ENCODE assay signal across 22 mouse cellular contexts in the genomic region with DNA sequence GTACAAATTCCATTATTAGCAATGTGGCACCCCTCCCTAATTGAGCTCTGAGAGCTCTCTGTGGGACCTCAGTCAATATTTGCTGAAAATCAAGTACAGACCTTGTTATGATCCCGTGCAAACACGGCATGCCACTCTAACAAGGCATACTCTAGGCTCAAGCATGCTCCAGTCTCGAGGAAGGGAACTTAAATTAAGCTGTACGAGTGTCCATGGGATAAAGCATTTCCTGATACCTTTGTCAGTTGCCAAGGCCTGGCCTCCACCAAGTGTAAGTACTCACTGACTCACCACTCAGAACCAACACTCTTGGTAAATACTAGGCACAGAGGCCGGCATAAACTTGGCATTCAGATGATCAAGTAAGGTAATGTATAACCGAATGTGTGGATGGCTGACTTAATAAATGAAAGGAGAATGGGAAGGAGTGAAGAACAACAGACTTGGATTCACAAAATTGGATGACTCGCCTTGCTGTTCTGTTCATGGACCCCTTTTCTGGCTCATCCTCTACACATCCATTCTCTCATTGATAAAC. TPM values are rescaled to one million over a fixed set of nuclear protein-coding genes. Genes with fewer than 3 reads are reported as not detected.
DNase-seq lines count a peak whose midpoint lies in the region; ATAC-seq and TF ChIP-seq lines count a peak whose summit lies in the region.
"Had no signal": no experiment of that assay in that cellular context is flagged by ENCODE, and none has a peak within 500 bp of the region (broad histone marks: within the 10 kb centered on the region; RNA-seq: fewer than 3 reads in every experiment).

No protein-coding gene starts in this region.

- WGBS in lung, postnatal 0 days = 43% methylated on average over 7 of the region's 7 CpGs
- WGBS in stomach, embryonic 15.5 days = 67% methylated on average over 7 of the region's 7 CpGs

- no peak overlapping the region for H3K27ac ChIP-seq in lung, postnatal 0 days (ENCODE audit: low read length)
- H3K27ac ChIP-seq in stomach, embryonic 15.5 days = no peak overlapping the region
- H3K27ac ChIP-seq: heart, adult 2 months; heart, embryonic 15.5 days; limb, embryonic 12.5 days; liver, embryonic 12.5 days; midbrain, embryonic 12.5 days had no signal

- H3K4me1 ChIP-seq in lung, postnatal 0 days (ENCODE audit: insufficient read depth, low read depth, low read length) = no peaks in the 10 kb centered on the region
- no peaks in the 10 kb centered on the region for H3K4me1 ChIP-seq in stomach, embryonic 15.5 days
- H3K4me1 ChIP-seq: heart, embryonic 15.5 days; limb, embryonic 12.5 days; liver, embryonic 12.5 days; midbrain, embryonic 12.5 days had no signal

- peak; percentile 15 for DNase-seq in kidney, adult 11 months
- DNase-seq in kidney, postnatal 10 days = no peak
- peak; percentile 9 for DNase-seq in kidney, postnatal 14 days
- DNase-seq in lung, postnatal 0 days (ENCODE audit: low spot score) = peak; percentile 72
- no peak for DNase-seq in gastrocnemius, postnatal 25 days
- no peak for DNase-seq in embryo, embryonic 10 days (ENCODE audit: low spot score)
- no peak for DNase-seq in right cerebral cortex, postnatal 4 days
- DNase-seq: adrenal gland, postnatal 36 days; cerebellum, adult 11-12 months; cerebellum, postnatal 14 days; embryo, embryonic 11 days; forebrain, postnatal 0 days; heart, adult 2 months; thymus, adult 18-20 months had no signal

- TF ChIP-seq EP300 in lung, postnatal 0 days (IDR thresholded peaks at IDR 0.05) = peak; percentile 39; the same call in 1 of the 2 replicates

- no peaks in the 10 kb centered on the region for H3K36me3 ChIP-seq in lung, postnatal 0 days (ENCODE audit: insufficient read depth, low read length)
- no peaks in the 10 kb centered on the region for H3K36me3 ChIP-seq in stomach, embryonic 15.5 days
- H3K36me3 ChIP-seq: heart, embryonic 15.5 days; limb, embryonic 12.5 days; liver, embryonic 12.5 days; midbrain, embryonic 12.5 days had no signal

- no peak for TF ChIP-seq CTCF in lung, postnatal 0 days (IDR thresholded peaks at IDR 0.05)

- ATAC-seq in lung, postnatal 0 days = peak; percentile 92
- ATAC-seq in stomach, embryonic 15.5 days (ENCODE audit: insufficient read depth, low FRiP score, low read depth) = peak; percentile 91
- ATAC-seq: forebrain, postnatal 0 days; hindbrain, embryonic 16.5 days; liver, embryonic 12.5 days had no signal

- no peak overlapping the region for H3K4me2 ChIP-seq in lung, postnatal 0 days (replicated peaks; ENCODE audit: low read depth, low read length)
- no peak overlapping the region for H3K4me2 ChIP-seq in stomach, embryonic 15.5 days
- H3K4me2 ChIP-seq: heart, embryonic 15.5 days; limb, embryonic 12.5 days; liver, embryonic 12.5 days; midbrain, embryonic 12.5 days had no signal

- no peaks in the 10 kb centered on the region for H3K27me3 ChIP-seq in lung, postnatal 0 days (replicated peaks; ENCODE audit: insufficient read depth, low read length)
- H3K27me3 ChIP-seq in stomach, embryonic 15.5 days (replicated peaks) = no peaks in the 10 kb centered on the region
- H3K27me3 ChIP-seq: heart, embryonic 15.5 days; limb, embryonic 12.5 days; liver, embryonic 12.5 days; midbrain, embryonic 12.5 days had no signal

- H3K4me3 ChIP-seq in lung, postnatal 0 days (ENCODE audit: low read depth, low read length) = no peak overlapping the region
- H3K4me3 ChIP-seq in stomach, embryonic 15.5 days (replicated peaks) = no peak overlapping the region
- H3K4me3 ChIP-seq: heart, adult 2 months; heart, embryonic 15.5 days; limb, embryonic 12.5 days; liver, embryonic 12.5 days; midbrain, embryonic 12.5 days had no signal

- H3K9me3 ChIP-seq in lung, postnatal 0 days (ENCODE audit: low read length) = no peaks in the 10 kb centered on the region
- no peaks in the 10 kb centered on the region for H3K9me3 ChIP-seq in stomach, embryonic 15.5 days
- H3K9me3 ChIP-seq: heart, embryonic 15.5 days; limb, embryonic 12.5 days; liver, embryonic 12.5 days; midbrain, embryonic 12.5 days had no signal

- no peak overlapping the region for H3K9ac ChIP-seq in lung, postnatal 0 days (replicated peaks; ENCODE audit: low read depth)
- H3K9ac ChIP-seq in stomach, embryonic 15.5 days = no peak overlapping the region
- H3K9ac ChIP-seq: forebrain, postnatal 0 days; heart, embryonic 15.5 days; limb, embryonic 12.5 days; liver, embryonic 12.5 days; midbrain, embryonic 12.5 days had no signal

RNA-seq across cellular contexts. Expression of gene Vstm2b, which starts 42.0 kb away (rescaled TPM):
- 0.54 TPM in 2 replicates for polyA plus RNA-seq in lung, postnatal 0 days (2015; fragmentation: Nextera tagmentation; extraction: Ambion mirVana)
- polyA plus RNA-seq in stomach, embryonic 15.5 days (2015; fragmentation: Nextera tagmentation; extraction: Ambion mirVana) = 0.46 and 1.2 TPM in 2 replicates
- under 1 TPM in 1 of 2 experiments, not detected in 1; 0.21 TPM for total RNA-seq in gastrocnemius, postnatal 25 days (2021)
- total RNA-seq: hematopoietic stem cell, adult 5-6 weeks; monocyte, adult 5-6 weeks had no signal

Comparison
In these comparisons a context has a peak if more than half of its experiments do, and no peak if none do; other contexts are left out.
1. DNase-seq: peak in kidney, adult 11 months (single experiment), kidney, postnatal 14 days (single experiment) and lung, postnatal 0 days (single experiment); none in kidney, postnatal 10 days (single experiment), gastrocnemius, postnatal 25 days (single experiment), embryo, embryonic 10 days (single experiment) and right cerebral cortex, postnatal 4 days (single experiment).